22 mouse cellular contexts compared by ENCODE assay signal in the genomic region with DNA sequence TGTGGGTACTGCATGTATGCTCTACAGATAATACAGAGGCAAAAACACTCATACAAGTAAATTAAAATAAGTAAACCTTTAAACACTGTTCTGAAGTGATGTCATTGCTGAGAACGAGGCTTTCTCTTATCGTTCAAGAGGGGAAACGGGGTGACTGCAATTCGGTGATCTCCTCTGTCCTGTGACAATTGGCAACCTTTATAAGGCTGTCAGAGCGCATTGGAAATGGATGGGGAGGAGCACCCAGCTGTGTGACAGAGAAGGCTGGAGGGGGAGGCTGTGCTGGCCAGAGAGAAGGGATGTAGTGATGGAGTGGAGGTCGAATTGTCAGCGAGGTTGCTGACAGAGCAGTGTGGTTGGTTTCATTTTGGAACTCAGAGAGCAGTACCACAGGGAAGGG.
A peak's percentile ranks its signal among the peaks of the same experiment; 100 is the strongest.
DNase-seq lines count a peak whose midpoint lies in the region; ATAC-seq and TF ChIP-seq lines count a peak whose summit lies in the region.
"Had no signal": no experiment of that assay in that cellular context is flagged by ENCODE, and none has a peak within 500 bp of the region (broad histone marks: within the 10 kb centered on the region; RNA-seq: fewer than 3 reads in every experiment).

No protein-coding gene starts in this region.

- ATAC-seq in hindbrain, embryonic 13.5 days (ENCODE audit: low FRiP score) = no peak
- ATAC-seq in hindbrain, embryonic 11.5 days (ENCODE audit: low FRiP score) = no peak
- ATAC-seq: CD4-positive, CD25-positive, alpha-beta regulatory T cell, adult 4 months; hindbrain, embryonic 16.5 days; intestine, embryonic 15.5 days; Patski had no signal

- H3K79me2 ChIP-seq in C2C12 (ENCODE audit: control insufficient read depth, insufficient read depth) = no peaks in the 10 kb centered on the region

- H3ac ChIP-seq in C2C12 (ENCODE audit: control insufficient read depth, insufficient read length, low read depth) = peak overlapping the region; percentile 18

- no peak overlapping the region for H3K27ac ChIP-seq in heart, embryonic 10.5 days
- no peak overlapping the region for H3K27ac ChIP-seq in hindbrain, embryonic 13.5 days
- H3K27ac ChIP-seq in hindbrain, embryonic 11.5 days (ENCODE audit: low read depth, low read length) = no peak overlapping the region
- H3K27ac ChIP-seq: forebrain, embryonic 10.5 days; hindbrain, embryonic 12.5 days; intestine, embryonic 15.5 days had no signal

- H3K9ac ChIP-seq in hindbrain, embryonic 13.5 days = 0 out of 2 replicates have a peak overlapping the region, but pooled peaks have one; percentile 24
- no peak overlapping the region for H3K9ac ChIP-seq in hindbrain, embryonic 11.5 days (ENCODE audit: low read depth, low read length)
- H3K9ac ChIP-seq: forebrain, embryonic 13.5 days; hindbrain, embryonic 12.5 days; intestine, embryonic 15.5 days had no signal

- H3K9me3 ChIP-seq in heart, embryonic 10.5 days = no peaks in the 10 kb centered on the region
- H3K9me3 ChIP-seq in hindbrain, embryonic 13.5 days = no peaks in the 10 kb centered on the region
- H3K9me3 ChIP-seq in hindbrain, embryonic 11.5 days (ENCODE audit: control insufficient read depth, low read length) = no peaks in the 10 kb centered on the region
- H3K9me3 ChIP-seq: forebrain, embryonic 10.5 days; forebrain, embryonic 13.5 days; hindbrain, embryonic 12.5 days; intestine, embryonic 15.5 days had no signal

- no peaks in the 10 kb centered on the region for H3K79me3 ChIP-seq in C2C12 (ENCODE audit: low read depth)

- DNase-seq in heart, adult 11 months = peak; percentile 91
- DNase-seq in heart, embryonic 10.5 days (ENCODE audit: low spot score) = no peak
- no peak for DNase-seq in hindbrain, embryonic 11.5 days (ENCODE audit: low spot score)
- peak; percentile 63 for DNase-seq in MN1 (ENCODE audit: low spot score)
- DNase-seq in ovary, postnatal 14 days (ENCODE audit: low spot score) = no peak
- DNase-seq: adrenal gland, postnatal 10 days; adrenal gland, postnatal 36 days; B cell, adult 2 months; cerebellum, adult 9-11 months; gastrocnemius, postnatal 10 days; gastrocnemius, postnatal 36 days; heart, postnatal 4 days; kidney, adult 11 months had no signal

- H3K36me3 ChIP-seq in heart, embryonic 10.5 days = no peaks in the 10 kb centered on the region
- no peaks in the 10 kb centered on the region for H3K36me3 ChIP-seq in hindbrain, embryonic 13.5 days
- no peaks in the 10 kb centered on the region for H3K36me3 ChIP-seq in hindbrain, embryonic 11.5 days (ENCODE audit: control insufficient read depth, insufficient read depth, low read length)
- H3K36me3 ChIP-seq in C2C12 (ENCODE audit: control insufficient read depth, insufficient read depth) = no peaks in the 10 kb centered on the region
- H3K36me3 ChIP-seq: forebrain, embryonic 10.5 days; hindbrain, embryonic 12.5 days; intestine, embryonic 15.5 days had no signal

- H3K4me1 ChIP-seq in heart, embryonic 10.5 days = no peaks in the 10 kb centered on the region
- peaks cover 17% of the 10 kb centered on the region for H3K4me1 ChIP-seq in hindbrain, embryonic 13.5 days (replicated peaks)
- no peaks in the 10 kb centered on the region for H3K4me1 ChIP-seq in hindbrain, embryonic 11.5 days (replicated peaks; ENCODE audit: control insufficient read depth, insufficient read depth, low read length)

- WGBS in heart, embryonic 10.5 days = 36% methylated on average over 7 of the region's 7 CpGs
- 29% methylated on average over 7 of the region's 7 CpGs for WGBS in hindbrain, embryonic 13.5 days
- 32% methylated on average over 7 of the region's 7 CpGs for WGBS in hindbrain, embryonic 11.5 days

- no peak overlapping the region for H3K4me3 ChIP-seq in heart, embryonic 10.5 days
- no peak overlapping the region for H3K4me3 ChIP-seq in hindbrain, embryonic 13.5 days
- H3K4me3 ChIP-seq in hindbrain, embryonic 11.5 days (ENCODE audit: low read depth, low read length) = no peak overlapping the region
- no peak overlapping the region for H3K4me3 ChIP-seq in C2C12 (ENCODE audit: insufficient read depth, poor library complexity, severe bottlenecking)
- H3K4me3 ChIP-seq: forebrain, embryonic 10.5 days; forebrain, embryonic 13.5 days; hindbrain, embryonic 12.5 days; intestine, embryonic 15.5 days had no signal

- no peak for TF ChIP-seq CTCF in C2C12 (IDR thresholded peaks at IDR 0.05; ENCODE audit: control insufficient read depth, insufficient read depth, insufficient read length)

- H3K4me2 ChIP-seq in hindbrain, embryonic 13.5 days = no peak overlapping the region
- H3K4me2 ChIP-seq in hindbrain, embryonic 11.5 days (replicated peaks; ENCODE audit: low read depth, low read length) = no peak overlapping the region
- H3K4me2 ChIP-seq: forebrain, embryonic 13.5 days; hindbrain, embryonic 12.5 days; intestine, embryonic 15.5 days had no signal

- H3K27me3 ChIP-seq in heart, embryonic 10.5 days (ENCODE audit: insufficient read depth, poor library complexity, severe bottlenecking) = 0 out of 2 replicates have a peak, but pooled peaks cover 6% of the 10 kb centered on the region
- no peaks in the 10 kb centered on the region for H3K27me3 ChIP-seq in hindbrain, embryonic 13.5 days
- no peaks in the 10 kb centered on the region for H3K27me3 ChIP-seq in hindbrain, embryonic 11.5 days (ENCODE audit: control insufficient read depth, insufficient read depth, low read length)
- H3K27me3 ChIP-seq in C2C12 (ENCODE audit: control insufficient read depth, insufficient read depth, insufficient read length) = no peaks in the 10 kb centered on the region
- H3K27me3 ChIP-seq: forebrain, embryonic 13.5 days; hindbrain, embryonic 12.5 days; intestine, embryonic 15.5 days; Patski had no signal

TF ChIP-seq in C2C12, 6 proteins besides CTCF, POLR2A, EP300 and RAD21:
- TF ChIP-seq MYOD1 (IDR thresholded peaks at IDR 0.05; ENCODE audit: control insufficient read depth, insufficient read length, low read depth) (no peak), FOSL1 (IDR thresholded peaks at IDR 0.05; ENCODE audit: insufficient read depth, low read length, poor library complexity, severe bottlenecking) (no peak), CEBPB (IDR thresholded peaks at IDR 0.05; ENCODE audit: low read depth) (no peak), USF1 (IDR thresholded peaks at IDR 0.05; ENCODE audit: low read depth) (no peak), MYOG (IDR thresholded peaks at IDR 0.05; ENCODE audit: control insufficient read depth, extremely low read depth, insufficient read length) (no peak), MAX (IDR thresholded peaks at IDR 0.05) (no peak)
TF ChIP-seq in C2C12: peak in this region for 0.

Comparison
In these comparisons a context has a peak if more than half of its experiments do, and no peak if none do; other contexts are left out.
1. DNase-seq: peak in heart, adult 11 months (single experiment) and MN1 (single experiment); none in heart, embryonic 10.5 days (single experiment), hindbrain, embryonic 11.5 days (single experiment) and ovary, postnatal 14 days (single experiment).